Mouse (Mus musculus): ENCODE data around the gene Cyth1. TPM values are rescaled to one million over a fixed set of nuclear protein-coding genes. Genes with fewer than 3 reads are reported as not detected.
A peak's percentile ranks its signal among the peaks of the same experiment; 100 is the strongest.

Cyth1 gene
- polyA plus RNA-seq, 1 experiment from 2014 or later, result 28.5 TPM

- Histone ChIP-seq H3K4me3 (no peak overlapping the region), H3K4me2 (replicated peaks) (no peak overlapping the region), H3K36me3 (peaks cover 83% of the 10 kb centered on the region), H3K27ac (replicated peaks) (no peak overlapping the region), H3K4me1 (no peaks in the 10 kb centered on the region), H3K9me3 (no peaks in the 10 kb centered on the region), H3K27me3 (no peaks in the 10 kb centered on the region), H3K9ac (replicated peaks) (no peak overlapping the region)
- no peak for ATAC-seq (ENCODE audit: low FRiP score, low read depth)
- WGBS, result 91% methylated on average over 7 of the region's 7 CpGs
Measured at GRCm38 (mm10) chr11:118180199-118180598, 68.2 kb downstream of the Cyth1 start.

- Histone ChIP-seq H3K4me1 (no peaks in the 10 kb centered on the region), H3K4me3 (no peak overlapping the region), H3K36me3 (peaks cover 74% of the 10 kb centered on the region), H3K27me3 (no peaks in the 10 kb centered on the region), H3K27ac (replicated peaks) (no peak overlapping the region), H3K9me3 (no peaks in the 10 kb centered on the region), H3K4me2 (replicated peaks) (no peak overlapping the region), H3K9ac (replicated peaks) (no peak overlapping the region)
- 89% methylated on average over 5 of the region's 5 CpGs for WGBS
- no peak for ATAC-seq (ENCODE audit: low FRiP score, low read depth)
Measured at GRCm38 (mm10) chr11:118178236-118178635, 70.2 kb downstream of the Cyth1 start.

GRCm38 (mm10) chr11:118174752-118175151 lies 73.6 kb downstream of the Cyth1 start:
- WGBS, result 89% methylated on average over 7 of the region's 7 CpGs
- Histone ChIP-seq H3K9ac (replicated peaks) (no peak overlapping the region), H3K27me3 (no peaks in the 10 kb centered on the region), H3K9me3 (no peaks in the 10 kb centered on the region), H3K4me3 (no peak overlapping the region), H3K36me3 (peaks cover 56% of the 10 kb centered on the region), H3K4me1 (no peaks in the 10 kb centered on the region), H3K27ac (replicated peaks) (no peak overlapping the region), H3K4me2 (replicated peaks) (no peak overlapping the region)
- no peak for ATAC-seq (ENCODE audit: low FRiP score, low read depth)

GRCm38 (mm10) chr11:118172768-118173167 lies 75.6 kb downstream of the Cyth1 start:
- 71% methylated on average over 5 of the region's 5 CpGs for WGBS
- no peaks in the 10 kb centered on the region for H3K4me1 ChIP-seq
- no peak for ATAC-seq (ENCODE audit: low FRiP score, low read depth)
- H3K27me3 ChIP-seq, result no peaks in the 10 kb centered on the region
- H3K4me2 ChIP-seq (replicated peaks), result no peak overlapping the region
- no peak overlapping the region for H3K27ac ChIP-seq (replicated peaks)
- H3K36me3 ChIP-seq, result peaks cover 54% of the 10 kb centered on the region
- H3K4me3 ChIP-seq, result no peak overlapping the region
- no peaks in the 10 kb centered on the region for H3K9me3 ChIP-seq
- no peak overlapping the region for H3K9ac ChIP-seq (replicated peaks)

- Histone ChIP-seq H3K36me3 (peaks cover 54% of the 10 kb centered on the region), H3K27ac (replicated peaks) (no peak overlapping the region), H3K4me1 (no peaks in the 10 kb centered on the region), H3K9me3 (no peaks in the 10 kb centered on the region), H3K4me2 (replicated peaks) (no peak overlapping the region), H3K4me3 (no peak overlapping the region), H3K27me3 (no peaks in the 10 kb centered on the region), H3K9ac (replicated peaks) (no peak overlapping the region)
- no peak for ATAC-seq (ENCODE audit: low FRiP score, low read depth)
- 91% methylated on average over 5 of the region's 5 CpGs for WGBS
Measured at GRCm38 (mm10) chr11:118170333-118170732, 78.1 kb downstream of the Cyth1 start.

GRCm38 (mm10) chr11:118168714-118169113 lies 79.7 kb downstream of the Cyth1 start:
- ATAC-seq (ENCODE audit: low FRiP score, low read depth), result no peak
- Histone ChIP-seq H3K27me3 (no peaks in the 10 kb centered on the region), H3K9me3 (no peaks in the 10 kb centered on the region), H3K9ac (replicated peaks) (no peak overlapping the region), H3K4me3 (no peak overlapping the region), H3K36me3 (peaks cover 63% of the 10 kb centered on the region), H3K27ac (replicated peaks) (no peak overlapping the region), H3K4me2 (replicated peaks) (no peak overlapping the region), H3K4me1 (no peaks in the 10 kb centered on the region)
- 77% methylated on average over 9 of the region's 9 CpGs for WGBS

- Histone ChIP-seq H3K36me3 (peaks cover 66% of the 10 kb centered on the region), H3K9ac (replicated peaks) (no peak overlapping the region), H3K27me3 (no peaks in the 10 kb centered on the region), H3K4me3 (no peak overlapping the region), H3K4me2 (replicated peaks) (no peak overlapping the region), H3K9me3 (no peaks in the 10 kb centered on the region), H3K4me1 (no peaks in the 10 kb centered on the region), H3K27ac (replicated peaks) (no peak overlapping the region)
- ATAC-seq (ENCODE audit: low FRiP score, low read depth), result no peak
- 90% methylated on average over 5 of the region's 5 CpGs for WGBS
Measured at GRCm38 (mm10) chr11:118166626-118167025, 81.8 kb downstream of the Cyth1 start.

GRCm38 (mm10) chr11:118165681-118166080 lies 82.7 kb downstream of the Cyth1 start:
- H3K27me3 ChIP-seq, result no peaks in the 10 kb centered on the region

GRCm38 (mm10) chr11:118164566-118164965 lies 83.8 kb downstream of the Cyth1 start:
- no peaks in the 10 kb centered on the region for H3K4me1 ChIP-seq
- no peak overlapping the region for H3K4me2 ChIP-seq (replicated peaks)
- H3K4me3 ChIP-seq, result no peak overlapping the region
- no peaks in the 10 kb centered on the region for H3K27me3 ChIP-seq
- H3K36me3 ChIP-seq, result peaks cover 53% of the 10 kb centered on the region
- H3K9me3 ChIP-seq, result no peaks in the 10 kb centered on the region
- ATAC-seq (ENCODE audit: low FRiP score, low read depth), result no peak
- WGBS, result 82% methylated on average over 8 of the region's 8 CpGs
- H3K9ac ChIP-seq (replicated peaks), result no peak overlapping the region
- no peak overlapping the region for H3K27ac ChIP-seq (replicated peaks)

More at GRCm38 (mm10) chr11:118165681-118166080, 82.7 kb downstream of the Cyth1 start:
- Histone ChIP-seq H3K27ac (replicated peaks) (no peak overlapping the region), H3K9me3 (no peaks in the 10 kb centered on the region), H3K9ac (replicated peaks) (no peak overlapping the region; the same call in 1 of the 2 replicates), H3K4me1 (no peaks in the 10 kb centered on the region), H3K4me3 (no peak overlapping the region), H3K4me2 (replicated peaks) (no peak overlapping the region), H3K36me3 (peaks cover 63% of the 10 kb centered on the region)
- 35% methylated on average over 11 of the region's 11 CpGs for WGBS
- ATAC-seq (ENCODE audit: low FRiP score, low read depth), result no peak

- no peaks in the 10 kb centered on the region for H3K9me3 ChIP-seq
- H3K9ac ChIP-seq (replicated peaks), result peak overlapping the region; percentile 6; the same call in 1 of the 2 replicates
- H3K4me2 ChIP-seq (replicated peaks), result no peak overlapping the region
- H3K36me3 ChIP-seq, result peaks cover 35% of the 10 kb centered on the region
- H3K27me3 ChIP-seq, result no peaks in the 10 kb centered on the region
- no peak overlapping the region for H3K4me3 ChIP-seq
- no peaks in the 10 kb centered on the region for H3K4me1 ChIP-seq
- 60% methylated on average over 10 of the region's 10 CpGs for WGBS
- ATAC-seq (ENCODE audit: low FRiP score, low read depth), result no peak
- 0 out of 2 replicates have a peak overlapping the region, but pooled peaks have one; percentile 10 for H3K27ac ChIP-seq (replicated peaks)
Measured at GRCm38 (mm10) chr11:118162245-118162644, 86.1 kb downstream of the Cyth1 start.

GRCm38 (mm10) chr11:118161240-118161639 lies 87.2 kb downstream of the Cyth1 start:
- WGBS, result 72% methylated on average over 6 of the region's 6 CpGs
- H3K9me3 ChIP-seq, result no peaks in the 10 kb centered on the region
- ATAC-seq (ENCODE audit: low FRiP score, low read depth), result no peak

GRCm38 (mm10) chr11:118160763-118161162 lies 87.6 kb downstream of the Cyth1 start:
- H3K9ac ChIP-seq (replicated peaks), result no peak overlapping the region
- ATAC-seq (ENCODE audit: low FRiP score, low read depth), result no peak
- no peaks in the 10 kb centered on the region for H3K9me3 ChIP-seq
- WGBS, result 89% methylated on average over 2 of the region's 2 CpGs
- H3K27me3 ChIP-seq, result no peaks in the 10 kb centered on the region
- no peak overlapping the region for H3K4me2 ChIP-seq (replicated peaks)
- no peak overlapping the region for H3K27ac ChIP-seq (replicated peaks)
- no peaks in the 10 kb centered on the region for H3K4me1 ChIP-seq
- H3K4me3 ChIP-seq, result no peak overlapping the region
- H3K36me3 ChIP-seq, result peaks cover 22% of the 10 kb centered on the region

More at GRCm38 (mm10) chr11:118161240-118161639, 87.2 kb downstream of the Cyth1 start:
- H3K27me3 ChIP-seq, result no peaks in the 10 kb centered on the region
- no peak overlapping the region for H3K4me3 ChIP-seq
- peaks cover 26% of the 10 kb centered on the region for H3K36me3 ChIP-seq
- no peak overlapping the region for H3K4me2 ChIP-seq (replicated peaks)
- H3K9ac ChIP-seq (replicated peaks), result no peak overlapping the region
- H3K4me1 ChIP-seq, result no peaks in the 10 kb centered on the region
- no peak overlapping the region for H3K27ac ChIP-seq (replicated peaks)

- Histone ChIP-seq H3K4me3 (no peak overlapping the region), H3K9ac (replicated peaks) (no peak overlapping the region), H3K4me1 (no peaks in the 10 kb centered on the region), H3K27me3 (no peaks in the 10 kb centered on the region), H3K27ac (replicated peaks) (no peak overlapping the region), H3K36me3 (peaks cover 3% of the 10 kb centered on the region; the same call in 1 of the 2 replicates), H3K9me3 (no peaks in the 10 kb centered on the region), H3K4me2 (replicated peaks) (no peak overlapping the region)
- ATAC-seq (ENCODE audit: low FRiP score, low read depth), result no peak
- 77% methylated on average over 4 of the region's 4 CpGs for WGBS
Measured at GRCm38 (mm10) chr11:118158753-118159152, 89.6 kb downstream of the Cyth1 start.
